Mouse (Mus musculus) midbrain, embryonic 13.5 days (tissue): ENCODE data around the gene Tagln. TPM values are rescaled to one million over a fixed set of nuclear protein-coding genes. Genes with fewer than 3 reads are reported as not detected.

Experiments used
- microRNA-seq: library from miRNA; unstranded; fragments of <30 nt; microRNA quantifications from one replicate; pipeline ENCODE4, GENCODE M21; 2016
- polyA plus RNA-seq: library from polyadenylated mRNA; unstranded; fragments of >200 nt; fragmentation: Nextera tagmentation; extraction: Ambion mirVana; gene quantifications from 2 replicates; pipeline ENCODE4 v1.2.1, GENCODE M21; 2015

Gene Tagln
- polyA plus RNA-seq, 1 experiment from 2014 or later, result 5.5 TPM

Small RNAs within 50 kb of the gene (microRNA-seq; reads per million reads assigned to microRNA genes)
- gene Mir7087, result not detected

Other genes starting within 250 kb of the Tagln start
- 14.9 and 15.5 TPM in 2 replicates for gene Cep164, start 107.4 kb downstream of the Tagln start, polyA plus RNA-seq
- gene Bace1, start 97.5 kb downstream of the Tagln start, polyA plus RNA-seq, result 47.0 and 50.6 TPM in 2 replicates
- gene Pcsk7, start 29.6 kb downstream of the Tagln start, polyA plus RNA-seq, result 26.4 and 27.7 TPM in 2 replicates
- gene Rnf214, start 29.1 kb downstream of the Tagln start, polyA plus RNA-seq, result 114 and 119 TPM in 2 replicates
- 27.4 and 32.7 TPM in 2 replicates for gene Sidt2, start 19.2 kb upstream of the Tagln start, polyA plus RNA-seq
- 303 and 305 TPM in 2 replicates for gene Pafah1b2, start 76.6 kb upstream of the Tagln start, polyA plus RNA-seq
- gene Sik3, start 76.8 kb upstream of the Tagln start, polyA plus RNA-seq, result 5.7 and 6.7 TPM in 2 replicates